Mouse (Mus musculus) MEL (cell line): Measurements from ENCODE around the gene Pmm1. TPM values are rescaled to one million over a fixed set of nuclear protein-coding genes. Genes with fewer than 3 reads are reported as not detected.

Source experiments
- DNase-seq: peaks from one replicate; pipeline ENCODE4 v3.0.0; 2011; ENCODE audit warnings: low read depth, low spot score
- H3K27ac ChIP-seq: 2 replicates; pipeline ENCODE4 v1.5.1; 2012; ENCODE audit warnings: low read depth, mild to moderate bottlenecking, control low read depth, low read length, moderate library complexity; ENCODE audit not compliant: control insufficient read depth
- H3K27me3 ChIP-seq, 2 experiments: fragments of 150-350 bp in 1 of 2; sonication (generic) in 1 of 2; 2 replicates each; pipeline ENCODE4 v1.6.1; 2012; ENCODE audit warnings: low read length in 2 of 2, mild to moderate bottlenecking in 2 of 2, improper control_type of control experiment in 1 of 2, moderate library complexity in 1 of 2; ENCODE audit not compliant: insufficient read depth in 2 of 2, control insufficient read depth in 1 of 2
- H3K36me3 ChIP-seq, 2 experiments: 2 replicates each; pipeline ENCODE4 v1.6.1; 2012 to 2014; ENCODE audit warnings: low read length in 2 of 2, improper control_type of control experiment in 1 of 2, inconsistent platforms in 1 of 2, mild to moderate bottlenecking in 1 of 2; ENCODE audit not compliant: insufficient read depth in 2 of 2, control insufficient read depth in 1 of 2
- H3K4me1 ChIP-seq, 2 experiments: fragments of 150-350 bp in 1 of 2; sonication (generic) in 1 of 2; 2 replicates each; pipeline ENCODE4 v1.6.1; 2012; ENCODE audit warnings: low read length in 2 of 2, improper control_type of control experiment in 1 of 2, mild to moderate bottlenecking in 1 of 2; ENCODE audit not compliant: insufficient read depth in 2 of 2, control insufficient read depth in 1 of 2
- H3K4me3 ChIP-seq, 2 experiments: fragments of 150-350 bp in 1 of 2; sonication (generic) in 1 of 2; 2 replicates each; pipeline ENCODE4 v1.5.1; 2012; ENCODE audit warnings: low read depth in 2 of 2, low read length in 2 of 2, mild to moderate bottlenecking in 2 of 2, moderate library complexity in 2 of 2, control low read depth in 1 of 2, improper control_type of control experiment in 1 of 2; ENCODE audit not compliant: control insufficient read depth in 1 of 2, insufficient read depth in 1 of 2
- H3K79me2 ChIP-seq: 2 replicates; pipeline ENCODE4 v1.6.1; 2012; ENCODE audit warnings: mild to moderate bottlenecking, low read length, moderate library complexity; ENCODE audit not compliant: control insufficient read depth, poor library complexity, insufficient read depth
- H3K9ac ChIP-seq: 2 replicates; pipeline ENCODE4 v1.6.1; 2012; ENCODE audit warnings: low read depth, mild to moderate bottlenecking, control low read depth, low read length, moderate library complexity; ENCODE audit not compliant: control insufficient read depth, poor library complexity, severe bottlenecking
- H3K9me3 ChIP-seq: fragments of 150-350 bp; sonication (generic); replicated peaks from 2 replicates; pipeline ENCODE4 v1.6.1; 2012; ENCODE audit warnings: mild to moderate bottlenecking, low read length, improper control_type of control experiment, moderate library complexity; ENCODE audit not compliant: insufficient read depth
- CHD1 ChIP-seq: IDR thresholded peaks from 2 replicates; pipeline ENCODE4 v1.6.1; 2012; ENCODE audit warnings: low read depth, mild to moderate bottlenecking, inconsistent platforms, low read length, improper control_type of control experiment
- CHD2 ChIP-seq: IDR thresholded peaks from 2 replicates; pipeline ENCODE4 v1.6.1; 2011; ENCODE audit warnings: low read length, improper control_type of control experiment
- CTCF ChIP-seq, 3 experiments: IDR thresholded peaks in 2 of 3; conservative IDR thresholded peaks in 1 of 3; 2 replicates each; pipeline ENCODE4 v1.5.1; 2011 to 2012; ENCODE audit warnings: low read length in 3 of 3, low read depth in 2 of 3, mild to moderate bottlenecking in 2 of 3, improper control_type of control experiment in 1 of 3, inconsistent platforms in 1 of 3, mixed read lengths in 1 of 3, moderate library complexity in 1 of 3; ENCODE audit not compliant: control insufficient read depth in 1 of 3, insufficient read depth in 1 of 3, poor library complexity in 1 of 3, severe bottlenecking in 1 of 3
- ELF1 ChIP-seq: IDR thresholded peaks from 2 replicates; pipeline ENCODE4 v1.6.1; 2014; ENCODE audit warnings: low read depth, mild to moderate bottlenecking, inconsistent platforms, low read length, improper control_type of control experiment, moderate library complexity
- GABPA ChIP-seq: IDR thresholded peaks from 2 replicates; pipeline ENCODE4 v1.6.1; 2012; ENCODE audit warnings: low read depth, mild to moderate bottlenecking, inconsistent platforms, low read length, improper control_type of control experiment, moderate library complexity
- KAT2A ChIP-seq: conservative IDR thresholded peaks from 2 replicates; pipeline ENCODE4 v1.6.1; 2012; ENCODE audit warnings: low read depth, low read length, improper control_type of control experiment, inconsistent platforms
- MAZ ChIP-seq: IDR thresholded peaks from 2 replicates; pipeline ENCODE4 v1.6.1; 2012; ENCODE audit warnings: low read depth, mild to moderate bottlenecking, inconsistent platforms, low read length, improper control_type of control experiment
- MEF2A ChIP-seq: IDR thresholded peaks from 2 replicates; pipeline ENCODE4 v1.6.1; 2014; ENCODE audit warnings: low read depth, mild to moderate bottlenecking, inconsistent platforms, low read length, improper control_type of control experiment; ENCODE audit not compliant: poor library complexity, insufficient replicate concordance, severe bottlenecking; ENCODE audit errors: extremely low read depth
- MXI1 ChIP-seq: IDR thresholded peaks from 2 replicates; pipeline ENCODE4 v1.6.1; 2011; ENCODE audit warnings: mild to moderate bottlenecking, low read depth, low read length, improper control_type of control experiment
- NELFE ChIP-seq: IDR thresholded peaks from 2 replicates; pipeline ENCODE4 v1.6.1; 2011; ENCODE audit warnings: low read depth, low read length, improper control_type of control experiment
- POLR2A ChIP-seq, 2 experiments: IDR thresholded peaks; 2 replicates each; pipeline ENCODE4 v1.6.1; 2011 to 2012; ENCODE audit warnings: low read length in 2 of 2, mild to moderate bottlenecking in 2 of 2, control low read depth in 1 of 2, improper control_type of control experiment in 1 of 2, low read depth in 1 of 2, moderate library complexity in 1 of 2; ENCODE audit not compliant: control insufficient read depth in 1 of 2, insufficient read depth in 1 of 2, poor library complexity in 1 of 2
- POLR2AphosphoS5 ChIP-seq: IDR thresholded peaks from 2 replicates; pipeline ENCODE4 v1.6.1; 2012; ENCODE audit warnings: low read depth, borderline replicate concordance, mild to moderate bottlenecking, inconsistent platforms, low read length, moderate library complexity, mixed read lengths
- RAD21 ChIP-seq: IDR thresholded peaks from 2 replicates; pipeline ENCODE4 v1.6.1; 2011; ENCODE audit warnings: mild to moderate bottlenecking, low read depth, low read length, improper control_type of control experiment
- SIN3A ChIP-seq: IDR thresholded peaks from 2 replicates; pipeline ENCODE4 v1.6.1; 2012; ENCODE audit warnings: low read length, improper control_type of control experiment, inconsistent platforms
- SMC3 ChIP-seq: IDR thresholded peaks from 2 replicates; pipeline ENCODE4 v1.6.1; 2011; ENCODE audit warnings: low read depth, low read length, improper control_type of control experiment
- TAL1 ChIP-seq: IDR thresholded peaks from 2 replicates; pipeline ENCODE4 v1.6.1; 2012; ENCODE audit warnings: mild to moderate bottlenecking, inconsistent platforms, low read length, moderate library complexity, mixed read lengths
- TBP ChIP-seq: IDR thresholded peaks from 2 replicates; pipeline ENCODE4 v1.8.0; 2011; ENCODE audit warnings: low read depth, low read length, improper control_type of control experiment
- USF2 ChIP-seq, 2 experiments: IDR thresholded peaks; 2 replicates each; pipeline ENCODE4 v1.6.1; 2011 to 2012; ENCODE audit warnings: improper control_type of control experiment in 2 of 2, low read length in 2 of 2, borderline replicate concordance in 1 of 2, inconsistent platforms in 1 of 2, low read depth in 1 of 2, mild to moderate bottlenecking in 1 of 2; ENCODE audit not compliant: insufficient read depth in 1 of 2
- ZC3H11A ChIP-seq: IDR thresholded peaks from 2 replicates; pipeline ENCODE4 v1.6.1; 2012; ENCODE audit warnings: low read depth, mild to moderate bottlenecking, inconsistent platforms, low read length, improper control_type of control experiment
- ZMIZ1 ChIP-seq: IDR thresholded peaks from 2 replicates; pipeline ENCODE4 v1.6.1; 2012; ENCODE audit warnings: low read depth, mild to moderate bottlenecking, inconsistent platforms, low read length, improper control_type of control experiment, moderate library complexity
- ZNF384 ChIP-seq: IDR thresholded peaks from 2 replicates; pipeline ENCODE4 v1.6.1; 2012; ENCODE audit warnings: low read depth, mild to moderate bottlenecking, inconsistent platforms, low read length, improper control_type of control experiment
- polyA plus RNA-seq, 2 experiments: library from polyadenylated mRNA; stranded (reverse) in 1 of 2; unstranded in 1 of 2; fragments of >175 nt in 1 of 2; fragments of >200 nt in 1 of 2; gene quantifications; 2 replicates each; pipeline versions ENCODE4 v1.2.1 to v1.2.4; 2012; ENCODE audit warnings: low replicate concordance in 2 of 2, low read depth in 1 of 2; ENCODE audit not compliant: insufficient read length in 2 of 2, insufficient read depth in 1 of 2, missing spikeins in 1 of 2
- total RNA-seq: library from RNA; depleted of rRNA; stranded (reverse); fragments of 300-350 nt; gene quantifications from 2 replicates; pipeline ENCODE4 v1.2.3, GENCODE M21; 2012

The Pmm1 gene
- total and polyA plus RNA-seq, 3 experiments, result 72.7 to 111 TPM; not detected in 1

DNA sequence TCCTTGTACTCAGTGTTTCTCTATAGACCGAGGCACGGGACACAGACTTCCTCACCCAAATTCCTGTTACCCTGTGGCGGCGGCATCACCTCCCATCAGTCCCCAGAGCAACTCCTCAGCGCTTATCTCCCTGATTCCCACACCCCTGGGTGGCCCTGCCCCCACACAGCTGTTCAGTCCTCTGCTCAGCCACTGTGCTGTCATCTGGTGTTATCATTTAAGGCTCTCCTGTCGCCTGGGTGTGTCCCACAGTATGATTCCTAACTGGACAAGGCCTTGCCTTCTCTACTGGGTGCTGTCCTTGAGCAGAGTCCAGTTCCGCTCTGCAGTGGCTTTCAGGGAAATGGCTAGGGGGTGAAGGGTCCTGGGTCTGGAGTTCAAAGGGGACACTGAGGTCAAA, 29.8 kb upstream of the Pmm1 start (continued):
- no peak for TF ChIP-seq KAT2A
- no peak for TF ChIP-seq POLR2A (IDR thresholded peaks at IDR 0.05; ENCODE audit: control insufficient read depth in 1 of 2, insufficient read depth in 1 of 2, low read depth in 1 of 2, low read length in 2 of 2, poor library complexity in 1 of 2)
- peak; percentile 59; the same call in 1 of the 2 replicates for TF ChIP-seq CHD2
- peak; percentile 89 for TF ChIP-seq SIN3A
- TF ChIP-seq CHD1, result no peak
- TF ChIP-seq ELF1, result no peak
- TF ChIP-seq TAL1, result no peak
- TF ChIP-seq MEF2A, result no peak

DNA sequence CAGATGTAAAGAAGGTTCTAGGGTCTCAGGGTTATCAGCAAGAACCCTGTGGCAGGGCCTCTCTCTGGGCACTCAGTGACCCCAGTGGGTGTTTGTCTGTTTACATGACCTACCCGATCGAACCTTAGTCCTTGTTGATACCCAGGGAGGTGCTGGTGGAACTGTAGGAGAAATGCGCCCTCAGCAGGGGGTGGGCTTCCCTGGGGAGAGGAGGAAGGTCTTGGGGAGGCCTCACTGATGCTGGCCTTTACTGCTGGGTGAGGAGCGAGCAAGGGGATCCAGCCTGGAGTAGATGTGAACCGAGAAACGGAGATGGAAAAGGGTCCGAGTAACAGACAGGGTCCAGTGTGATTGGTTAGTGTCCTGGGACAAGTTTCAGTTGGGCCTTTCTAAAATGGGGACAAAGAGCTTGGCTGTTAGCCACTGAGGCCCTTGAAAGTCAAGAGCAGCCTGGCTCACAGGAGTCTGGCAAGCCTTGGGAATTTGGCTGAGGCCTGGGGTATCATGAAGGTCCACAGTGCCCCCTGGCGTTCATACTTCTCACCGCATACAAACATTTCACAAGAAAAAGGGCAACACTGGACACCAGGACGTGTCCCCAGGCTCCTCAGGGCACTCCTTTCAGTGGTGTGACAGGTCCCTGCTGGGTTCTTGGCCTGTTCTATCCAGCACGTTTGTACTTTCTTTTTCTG, 28.8 kb upstream of the Pmm1 start:
- Histone ChIP-seq H3K27ac (no peak overlapping the region), H3K9me3 (no peaks in the 10 kb centered on the region), H3K4me1 (peaks cover 2 to 13% of the 10 kb centered on the region in 2 experiments), H3K79me2 (no peaks in the 10 kb centered on the region), H3K4me3 (no peak overlapping the region), H3K36me3 (peaks cover 2 to 6% of the 10 kb centered on the region in 2 experiments), H3K9ac (no peak overlapping the region), H3K27me3 (no peaks in the 10 kb centered on the region)
- TF ChIP-seq CTCF (IDR thresholded peaks at IDR 0.05 in 2 of 3, conservative IDR thresholded peaks at IDR 0.05 in 1 of 3; ENCODE audit: control insufficient read depth in 1 of 3, insufficient read depth in 1 of 3, low read depth in 2 of 3, low read length in 3 of 3, poor library complexity in 1 of 3, severe bottlenecking in 1 of 3) (peak; percentile 74 to 85 (median 81)), SMC3 (peak; percentile 82), ZNF384 (no peak), MXI1 (no peak), MAZ (no peak), USF2 (IDR thresholded peaks at IDR 0.05; ENCODE audit: borderline replicate concordance in 1 of 2, insufficient read depth in 1 of 2, low read depth in 1 of 2, low read length in 2 of 2) (no peak), TBP (no peak), POLR2AphosphoS5 (no peak), GABPA (no peak), RAD21 (peak; percentile 78), NELFE (no peak), ZMIZ1 (no peak), ZC3H11A (peak; percentile 55)
- DNase-seq, result peak; percentile 89
